In the genomic region with DNA sequence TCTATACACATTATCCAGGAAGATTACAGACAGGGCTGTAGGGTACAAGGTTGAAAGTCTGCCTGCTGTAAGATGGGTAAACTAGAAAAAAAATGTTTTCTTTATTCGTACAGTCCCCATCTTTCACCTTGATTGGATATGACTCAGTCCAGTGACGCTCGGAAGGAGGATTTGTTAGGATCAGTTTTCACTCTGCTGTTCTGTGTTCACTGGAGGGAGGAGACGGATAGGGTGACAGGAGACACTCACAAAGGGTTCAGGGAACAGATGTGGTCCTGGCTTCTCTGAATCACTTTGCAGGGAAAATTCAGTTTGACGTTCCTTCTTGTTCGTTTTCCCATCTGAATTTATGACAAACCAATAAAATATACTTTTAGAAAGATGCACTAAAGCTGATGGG, we compare ENCODE assay signal across 29 mouse cellular contexts. TPM values are rescaled to one million over a fixed set of nuclear protein-coding genes. Genes with fewer than 3 reads are reported as not detected.
DNase-seq lines count a peak whose midpoint lies in the region; ATAC-seq and TF ChIP-seq lines count a peak whose summit lies in the region.
"Had no signal": no experiment of that assay in that cellular context is flagged by ENCODE, and none has a peak within 500 bp of the region (broad histone marks: within the 10 kb centered on the region; RNA-seq: fewer than 3 reads in every experiment).

No protein-coding gene starts in this region.

- peaks cover 6% of the 10 kb centered on the region; the same call in 1 of the 2 replicates for H3K4me1 ChIP-seq in heart, embryonic 12.5 days (replicated peaks)
- H3K4me1 ChIP-seq in limb, embryonic 14.5 days (ENCODE audit: control insufficient read depth, insufficient read depth, low read length) = no peaks in the 10 kb centered on the region
- peaks cover 11% of the 10 kb centered on the region for H3K4me1 ChIP-seq in limb, embryonic 10.5 days
- peaks cover 13% of the 10 kb centered on the region; the same call in 1 of the 2 replicates for H3K4me1 ChIP-seq in hindbrain, embryonic 10.5 days (replicated peaks)
- H3K4me1 ChIP-seq: forebrain, embryonic 13.5 days; heart, embryonic 15.5 days; hindbrain, embryonic 12.5 days; intestine, embryonic 15.5 days; liver, embryonic 15.5 days; midbrain, embryonic 15.5 days had no signal

- no peak overlapping the region for H3K27ac ChIP-seq in heart, embryonic 12.5 days (ENCODE audit: poor library complexity, severe bottlenecking)
- no peak overlapping the region for H3K27ac ChIP-seq in limb, embryonic 14.5 days (replicated peaks; ENCODE audit: low read depth, low read length)
- no peak overlapping the region for H3K27ac ChIP-seq in limb, embryonic 10.5 days
- no peak overlapping the region for H3K27ac ChIP-seq in hindbrain, embryonic 10.5 days
- H3K27ac ChIP-seq: forebrain, embryonic 13.5 days; heart, embryonic 15.5 days; hindbrain, embryonic 12.5 days; hindbrain, postnatal 0 days; intestine, embryonic 15.5 days; liver, embryonic 15.5 days; midbrain, embryonic 10.5 days; midbrain, embryonic 15.5 days; stomach, postnatal 0 days had no signal

- peaks cover 7% of the 10 kb centered on the region for H3K36me3 ChIP-seq in heart, embryonic 12.5 days
- no peaks in the 10 kb centered on the region for H3K36me3 ChIP-seq in limb, embryonic 14.5 days (ENCODE audit: control insufficient read depth, insufficient read depth, low read length)
- peaks cover 11% of the 10 kb centered on the region; the same call in 1 of the 2 replicates for H3K36me3 ChIP-seq in limb, embryonic 10.5 days
- peaks cover 6% of the 10 kb centered on the region for H3K36me3 ChIP-seq in hindbrain, embryonic 10.5 days
- H3K36me3 ChIP-seq: heart, embryonic 15.5 days; hindbrain, embryonic 12.5 days; intestine, embryonic 15.5 days; midbrain, embryonic 15.5 days had no signal

- peak; percentile 31 for DNase-seq in adrenal gland, adult 2 months
- DNase-seq in adrenal gland, adult 8-10 months = no peak
- peak; percentile 1 for DNase-seq in heart, adult 11 months
- no peak for DNase-seq in limb, embryonic 14.5 days (ENCODE audit: low spot score)
- no peak for DNase-seq in limb, embryonic 10.5 days (ENCODE audit: low spot score)
- no peak for DNase-seq in hindbrain, embryonic 10.5 days (ENCODE audit: low spot score)
- DNase-seq: cerebellum, adult 8-10 months; cerebellum, postnatal 36 days; embryo, embryonic 11 days; gastrocnemius, postnatal 10 days; kidney, adult 9 months; layer of hippocampus, adult 9-11 months; lung, embryonic 14.5 days; lung, postnatal 14 days; spleen, adult 18-20 months; thymus, adult 18-20 months; thymus, postnatal 25 days had no signal

- TF ChIP-seq POLR2A in limb, embryonic 14.5 days (IDR thresholded peaks at IDR 0.05; ENCODE audit: borderline replicate concordance, extremely low read depth, insufficient read depth, insufficient read length) = no peak

- 81% methylated on average over 6 of the region's 6 CpGs for WGBS in heart, embryonic 12.5 days
- WGBS in limb, embryonic 14.5 days = 57% methylated on average over 6 of the region's 6 CpGs
- 66% methylated on average over 6 of the region's 6 CpGs for WGBS in limb, embryonic 10.5 days
- 73% methylated on average over 6 of the region's 6 CpGs for WGBS in hindbrain, embryonic 10.5 days

- H3K9ac ChIP-seq in heart, embryonic 12.5 days = no peak overlapping the region
- H3K9ac ChIP-seq in limb, embryonic 14.5 days (ENCODE audit: low read depth, low read length, severe bottlenecking) = no peak overlapping the region
- H3K9ac ChIP-seq: forebrain, embryonic 13.5 days; heart, embryonic 15.5 days; hindbrain, embryonic 12.5 days; intestine, embryonic 15.5 days; liver, embryonic 15.5 days; lung, embryonic 14.5 days; midbrain, embryonic 15.5 days had no signal

- H3K9me3 ChIP-seq in heart, embryonic 12.5 days (replicated peaks) = peaks cover 5% of the 10 kb centered on the region; the same call in 1 of the 2 replicates
- no peaks in the 10 kb centered on the region for H3K9me3 ChIP-seq in limb, embryonic 14.5 days (ENCODE audit: control insufficient read depth, low read length)
- no peaks in the 10 kb centered on the region for H3K9me3 ChIP-seq in limb, embryonic 10.5 days (replicated peaks)
- no peaks in the 10 kb centered on the region for H3K9me3 ChIP-seq in hindbrain, embryonic 10.5 days
- H3K9me3 ChIP-seq: forebrain, embryonic 13.5 days; G1E; heart, embryonic 15.5 days; hindbrain, embryonic 12.5 days; intestine, embryonic 15.5 days; liver, embryonic 15.5 days; midbrain, embryonic 10.5 days; midbrain, embryonic 15.5 days had no signal

- H3K4me2 ChIP-seq in heart, embryonic 12.5 days = no peak overlapping the region
- H3K4me2 ChIP-seq in limb, embryonic 14.5 days (replicated peaks; ENCODE audit: low read depth, low read length, severe bottlenecking) = no peak overlapping the region
- H3K4me2 ChIP-seq: forebrain, embryonic 13.5 days; heart, embryonic 15.5 days; hindbrain, embryonic 12.5 days; intestine, embryonic 15.5 days; liver, embryonic 15.5 days; lung, embryonic 14.5 days; midbrain, embryonic 15.5 days had no signal

- H3K4me3 ChIP-seq in heart, embryonic 12.5 days = no peak overlapping the region
- H3K4me3 ChIP-seq in limb, embryonic 14.5 days (replicated peaks; ENCODE audit: low read length) = no peak overlapping the region
- H3K4me3 ChIP-seq in limb, embryonic 10.5 days = no peak overlapping the region
- no peak overlapping the region for H3K4me3 ChIP-seq in hindbrain, embryonic 10.5 days
- H3K4me3 ChIP-seq: forebrain, embryonic 13.5 days; heart, embryonic 15.5 days; hindbrain, embryonic 12.5 days; intestine, embryonic 15.5 days; liver, embryonic 15.5 days; midbrain, embryonic 10.5 days; midbrain, embryonic 15.5 days had no signal

- H3K27me3 ChIP-seq in heart, embryonic 12.5 days (replicated peaks) = no peaks in the 10 kb centered on the region
- no peaks in the 10 kb centered on the region for H3K27me3 ChIP-seq in limb, embryonic 14.5 days (ENCODE audit: control insufficient read depth, insufficient read depth, low read length)
- H3K27me3 ChIP-seq in limb, embryonic 10.5 days (ENCODE audit: low read depth, poor library complexity, severe bottlenecking) = no peaks in the 10 kb centered on the region
- H3K27me3 ChIP-seq in hindbrain, embryonic 10.5 days (ENCODE audit: insufficient read depth, poor library complexity, severe bottlenecking) = no peaks in the 10 kb centered on the region
- H3K27me3 ChIP-seq: forebrain, embryonic 13.5 days; heart, embryonic 15.5 days; hindbrain, embryonic 12.5 days; intestine, embryonic 15.5 days; liver, embryonic 15.5 days; midbrain, embryonic 15.5 days; Patski had no signal

- no peak for ATAC-seq in heart, embryonic 12.5 days (ENCODE audit: insufficient number of reproducible peaks, low FRiP score)
- peak; percentile 47; the same call in 1 of the 2 replicates for ATAC-seq in limb, embryonic 14.5 days (ENCODE audit: low FRiP score, low read depth)
- ATAC-seq: forebrain, embryonic 13.5 days; hindbrain, postnatal 0 days; intestine, embryonic 15.5 days; midbrain, embryonic 15.5 days; Patski had no signal

RNA-seq across cellular contexts. Expression of a gene that starts 23.0 kb away (rescaled TPM):
- under 1 TPM; 0.52 to 0.69 TPM for total RNA-seq in adrenal gland, adult 2 months (2021)
- 0.18 and 0.29 TPM in 2 replicates for polyA plus RNA-seq in adrenal gland, adult 2 months (2012; rRNA removed)
- 1 to 10 TPM in 1 of 4 experiments, under 1 TPM in 3; 0.45 to 1.2 (median 0.80) TPM for total RNA-seq in adrenal gland, adult 8-10 months (2022)
- 0.85 and 0.97 TPM in 2 replicates for polyA plus RNA-seq in heart, embryonic 12.5 days (2016; fragmentation: Nextera tagmentation; extraction: Ambion mirVana)
- polyA plus RNA-seq in limb, embryonic 14.5 days (2012; rRNA removed) = 1.4 and 2.0 TPM in 2 replicates
- polyA plus RNA-seq in limb, embryonic 14.5 days (2014; fragmentation: Nextera tagmentation; extraction: Ambion mirVana) = 1.7 and 2.0 TPM in 2 replicates
- polyA plus RNA-seq in limb, embryonic 10.5 days (2016; fragmentation: Nextera tagmentation; extraction: Ambion mirVana) = 0.16 and 0.19 TPM in 2 replicates
- polyA plus RNA-seq in hindbrain, embryonic 10.5 days (2016; fragmentation: Nextera tagmentation; extraction: Ambion mirVana) = 0.44 and 0.52 TPM in 2 replicates
- polyA plus RNA-seq: G1E had no signal

Comparison
In these comparisons a context has a peak if more than half of its experiments do, and no peak if none do; other contexts are left out.
1. DNase-seq: peak in adrenal gland, adult 2 months (single experiment) and heart, adult 11 months (single experiment); none in adrenal gland, adult 8-10 months (single experiment), limb, embryonic 14.5 days (single experiment), limb, embryonic 10.5 days (single experiment) and hindbrain, embryonic 10.5 days (single experiment).